Comparison of ENCODE assay signal across 10 mouse cellular contexts in the genomic region with DNA sequence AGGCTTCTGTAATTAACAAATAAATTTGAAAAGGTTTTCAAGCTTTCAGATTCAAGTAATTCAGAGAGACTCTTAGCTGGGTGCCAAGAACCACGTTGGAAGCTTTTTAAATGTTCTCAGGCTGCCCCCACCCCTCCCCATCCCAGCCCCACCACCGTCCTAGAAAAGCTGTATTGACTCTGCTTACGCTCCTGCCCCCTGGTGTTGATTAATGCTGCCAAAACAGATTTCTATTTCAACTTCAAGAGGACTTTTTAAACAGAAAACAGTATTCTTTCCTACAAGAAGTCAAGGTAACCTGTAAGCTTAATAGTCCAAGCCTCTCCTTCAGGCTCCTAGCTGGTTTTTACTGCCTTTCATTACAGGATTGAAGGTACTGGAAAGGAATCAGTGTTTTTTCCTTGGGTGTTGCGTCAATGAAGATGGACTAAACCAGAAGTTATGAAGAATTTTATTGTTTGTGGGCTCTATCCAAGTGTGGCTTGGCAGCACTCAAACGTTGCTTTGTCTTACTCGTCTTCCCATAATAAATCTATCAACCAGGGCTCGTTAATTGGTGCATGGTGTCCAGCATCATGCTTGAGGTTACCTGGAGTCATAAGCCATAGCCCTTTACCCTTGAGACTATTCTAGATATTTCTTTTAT. TPM values are rescaled to one million over a fixed set of nuclear protein-coding genes. Genes with fewer than 3 reads are reported as not detected.
DNase-seq lines count a peak whose midpoint lies in the region; ATAC-seq lines count a peak whose summit lies in the region.
"Had no signal": no experiment of that assay in that cellular context is flagged by ENCODE, and none has a peak within 500 bp of the region (broad histone marks: within the 10 kb centered on the region; RNA-seq: fewer than 3 reads in every experiment).

No protein-coding gene starts in this region.

- peaks cover 8% of the 10 kb centered on the region; the same call in 1 of the 2 replicates for H3K4me1 ChIP-seq in forebrain, embryonic 14.5 days (ENCODE audit: control insufficient read depth, insufficient read depth, low read length)
- peaks cover 16% of the 10 kb centered on the region for H3K4me1 ChIP-seq in forebrain, embryonic 10.5 days
- peaks cover 13% of the 10 kb centered on the region for H3K4me1 ChIP-seq in hindbrain, embryonic 10.5 days (replicated peaks)

- peak; percentile 38 for DNase-seq in forebrain, embryonic 14.5 days (ENCODE audit: low spot score)
- DNase-seq in forebrain, embryonic 10.5 days (ENCODE audit: extremely low spot score, low spot score), result no peak
- DNase-seq in layer of hippocampus, adult 11-12 months (ENCODE audit: low spot score), result peak; percentile 28
- DNase-seq in layer of hippocampus, postnatal 25 days (ENCODE audit: extremely low spot score in 1 of 2, low spot score in 1 of 2), result no peak
- peak; percentile 5 for DNase-seq in 416B (ENCODE audit: low read depth)
- DNase-seq in gonadal fat pad, adult 2 months (ENCODE audit: low read depth), result peak; percentile 94
- no peak for DNase-seq in cerebellum, adult 18-20 months
- DNase-seq in hindbrain, embryonic 10.5 days (ENCODE audit: low spot score), result no peak

- no peaks in the 10 kb centered on the region for H3K27me3 ChIP-seq in forebrain, embryonic 14.5 days (replicated peaks; ENCODE audit: control insufficient read depth, insufficient read depth, low read length)
- H3K27me3 ChIP-seq in forebrain, embryonic 10.5 days (ENCODE audit: poor library complexity, severe bottlenecking), result peaks cover 21% of the 10 kb centered on the region
- H3K27me3 ChIP-seq in hindbrain, embryonic 10.5 days (ENCODE audit: insufficient read depth, poor library complexity, severe bottlenecking), result peaks cover 10% of the 10 kb centered on the region; the same call in 1 of the 2 replicates
- H3K27me3 ChIP-seq: heart, embryonic 13.5 days; limb, embryonic 12.5 days had no signal

- H3K9me3 ChIP-seq in forebrain, embryonic 14.5 days (replicated peaks; ENCODE audit: control insufficient read depth, low read length), result no peaks in the 10 kb centered on the region
- H3K9me3 ChIP-seq in forebrain, embryonic 10.5 days, result peaks cover 3% of the 10 kb centered on the region; the same call in 1 of the 2 replicates
- 0 out of 2 replicates have a peak, but pooled peaks cover 3% of the 10 kb centered on the region for H3K9me3 ChIP-seq in hindbrain, embryonic 10.5 days

- no peak overlapping the region for H3K4me2 ChIP-seq in forebrain, embryonic 14.5 days (ENCODE audit: low read length)
- H3K4me2 ChIP-seq: heart, embryonic 13.5 days; limb, embryonic 12.5 days had no signal

- no peak overlapping the region for H3K27ac ChIP-seq in forebrain, embryonic 14.5 days (ENCODE audit: low read depth, low read length)
- no peak overlapping the region for H3K27ac ChIP-seq in forebrain, embryonic 10.5 days
- no peak overlapping the region for H3K27ac ChIP-seq in hindbrain, embryonic 10.5 days
- H3K27ac ChIP-seq: heart, embryonic 13.5 days; limb, embryonic 12.5 days had no signal

- no peak overlapping the region for H3K4me3 ChIP-seq in forebrain, embryonic 14.5 days (ENCODE audit: low read depth, low read length)
- H3K4me3 ChIP-seq in forebrain, embryonic 10.5 days, result no peak overlapping the region
- no peak overlapping the region for H3K4me3 ChIP-seq in hindbrain, embryonic 10.5 days
- H3K4me3 ChIP-seq: heart, embryonic 13.5 days; limb, embryonic 12.5 days had no signal

- WGBS in forebrain, embryonic 14.5 days, result 55% methylated on average over 7 of the region's 7 CpGs
- 68% methylated on average over 7 of the region's 7 CpGs for WGBS in forebrain, embryonic 10.5 days
- 67% methylated on average over 7 of the region's 7 CpGs for WGBS in hindbrain, embryonic 10.5 days

- no peaks in the 10 kb centered on the region for H3K36me3 ChIP-seq in forebrain, embryonic 14.5 days (ENCODE audit: control insufficient read depth, insufficient read depth, low read length)
- no peaks in the 10 kb centered on the region for H3K36me3 ChIP-seq in forebrain, embryonic 10.5 days (replicated peaks)
- H3K36me3 ChIP-seq in hindbrain, embryonic 10.5 days, result no peaks in the 10 kb centered on the region
- H3K36me3 ChIP-seq: heart, embryonic 13.5 days; limb, embryonic 12.5 days had no signal

- no peak for ATAC-seq in forebrain, embryonic 14.5 days

- H3K9ac ChIP-seq in forebrain, embryonic 14.5 days (ENCODE audit: low read length), result no peak overlapping the region
- H3K9ac ChIP-seq: heart, embryonic 13.5 days; limb, embryonic 12.5 days had no signal

RNA-seq across cellular contexts. Expression of a gene that starts 3.2 kb away (rescaled TPM):
- polyA plus RNA-seq in forebrain, embryonic 14.5 days (2014; fragmentation: Nextera tagmentation; extraction: Ambion mirVana), result 8.9 and 9.3 TPM in 2 replicates
- 1.3 and 1.5 TPM in 2 replicates for polyA plus RNA-seq in forebrain, embryonic 10.5 days (2016; fragmentation: Nextera tagmentation; extraction: Ambion mirVana)
- 10 to 100 TPM; 47.4 to 55.9 TPM for total RNA-seq in layer of hippocampus, postnatal 25 days (2021)
- 7.8 and 8.1 TPM in 2 replicates for polyA plus RNA-seq in gonadal fat pad, adult 2 months (2012; rRNA removed)
- polyA plus RNA-seq in hindbrain, embryonic 10.5 days (2016; fragmentation: Nextera tagmentation; extraction: Ambion mirVana), result 2.6 and 4.5 TPM in 2 replicates

Comparison
In these comparisons a context has a peak if more than half of its experiments do, and no peak if none do; other contexts are left out.
1. DNase-seq: peak in forebrain, embryonic 14.5 days (single experiment), layer of hippocampus, adult 11-12 months (single experiment), 416B (single experiment) and gonadal fat pad, adult 2 months (single experiment); none in forebrain, embryonic 10.5 days (single experiment), layer of hippocampus, postnatal 25 days (0 of 2), cerebellum, adult 18-20 months (0 of 2) and hindbrain, embryonic 10.5 days (single experiment).